Mouse (Mus musculus) 416B (cell line): ENCODE measurements at regions not wholly inside any gene's neighbourhood (a gene's known extent, or its start where the extent isn't known, plus 50 kb on each side); places are given as distances from the start of the nearest gene placed in this dataset.

ENCODE experiments used
- DNase-seq: peaks from one replicate; pipeline ENCODE4 v3.0.0; 2011; ENCODE audit warnings: low read depth

DNA sequence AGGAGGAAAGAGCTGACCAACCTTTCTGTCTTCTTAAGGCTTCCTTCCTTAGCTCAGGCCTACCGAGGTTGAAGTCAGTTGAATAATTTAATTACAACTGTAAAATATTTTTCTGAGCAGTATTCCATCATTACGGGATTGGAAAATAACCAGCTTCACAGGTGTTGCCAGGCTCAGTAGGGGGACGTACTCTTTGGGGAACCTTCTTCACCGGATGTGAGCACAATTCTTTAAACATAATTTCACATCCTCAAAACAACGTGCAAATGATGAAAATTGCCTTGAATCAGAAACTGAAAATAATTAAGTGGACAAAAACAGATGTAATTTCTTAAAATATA lies 515.9 kb downstream of the Tns3 start:
- no peak for DNase-seq

- no peak for DNase-seq
Measured at GRCm38 (mm10) chr11:8147790-8148484, 516.4 kb downstream of the Tns3 start.

DNA sequence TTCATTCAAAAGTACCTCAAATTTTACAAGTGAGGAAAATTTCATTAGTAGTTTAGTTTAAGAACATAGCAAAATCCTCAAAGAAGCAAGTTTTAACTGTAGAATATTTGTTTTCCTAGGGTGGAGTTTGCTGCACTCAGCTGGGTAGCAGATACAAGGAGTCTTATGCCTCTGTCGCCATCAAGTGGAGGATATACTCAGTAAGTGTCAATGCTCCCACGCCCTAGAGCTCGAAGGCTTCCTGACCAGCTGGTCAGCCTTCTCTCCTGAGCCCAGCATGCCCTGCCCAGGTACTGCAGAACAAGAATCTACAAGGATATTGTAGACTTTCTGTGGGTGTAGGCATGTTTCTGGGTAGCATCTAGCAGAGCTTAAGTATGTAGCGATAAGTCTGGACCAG lies 527.0 kb downstream of the Tns3 start:
- peak; percentile 11 for DNase-seq

GRCm38 (mm10) chr11:8136666-8137065 lies 527.7 kb downstream of the Tns3 start:
- DNase-seq: no peak

DNA sequence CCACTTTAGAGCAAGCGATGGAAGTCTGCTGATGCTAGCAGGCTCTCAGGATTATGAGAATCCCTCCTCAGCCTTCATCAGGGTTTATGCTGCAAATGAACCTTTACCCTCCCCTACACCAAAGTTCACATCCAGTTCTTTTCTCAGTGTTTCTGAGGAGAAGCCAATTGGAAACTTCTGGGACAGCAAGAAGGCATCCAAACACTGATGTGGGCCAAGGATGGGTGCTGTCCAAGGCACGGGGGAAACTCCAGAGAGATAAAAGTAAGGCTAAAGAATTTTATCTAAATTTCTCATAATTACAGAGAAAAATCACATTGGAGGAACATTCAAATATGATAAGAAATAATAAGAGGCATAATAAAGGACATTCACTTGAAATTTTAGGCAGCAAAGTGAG lies 555.0 kb downstream of the Tns3 start:
- DNase-seq: no peak

DNA sequence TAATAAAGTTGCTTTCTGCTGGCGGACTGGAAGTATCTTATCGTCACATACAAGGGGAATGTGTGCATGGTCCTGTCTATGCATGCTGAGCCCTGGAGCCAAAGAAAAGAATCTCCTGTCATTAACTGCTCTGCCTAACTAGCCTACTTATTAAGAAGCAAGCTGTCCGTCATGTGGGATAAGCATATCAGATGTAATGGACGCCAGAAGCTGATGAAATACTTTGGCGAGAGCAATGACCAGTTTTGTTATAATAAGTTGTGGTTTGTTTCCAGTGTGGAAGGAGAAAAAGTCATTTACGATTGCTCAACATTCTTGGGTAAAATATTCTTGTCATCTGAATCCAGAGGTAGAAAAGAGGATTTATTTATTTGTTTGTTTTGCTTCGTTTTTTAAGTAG lies 563.2 kb downstream of the Tns3 start:
- no peak for DNase-seq

GRCm38 (mm10) chr11:8084328-8084727 lies 580.0 kb downstream of the Tns3 start:
- no peak for DNase-seq

DNA sequence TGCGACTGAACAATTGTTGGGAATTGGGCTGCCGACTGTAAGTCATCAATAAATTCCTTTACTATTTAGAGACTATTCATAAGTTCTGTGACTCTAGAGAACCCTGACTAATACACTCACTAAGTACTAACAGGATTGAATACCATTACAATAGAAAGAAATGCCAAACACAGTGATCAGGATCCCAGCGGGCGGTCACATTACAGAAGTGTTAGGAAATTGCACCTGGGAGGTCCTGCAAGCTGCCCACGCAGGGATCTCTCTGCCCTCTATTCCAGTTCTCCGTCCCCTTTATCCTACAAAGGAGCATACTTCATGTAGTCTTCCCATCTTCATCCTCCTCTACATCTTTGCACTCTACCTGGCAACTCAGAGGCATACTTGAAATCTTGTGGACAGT lies 581.5 kb downstream of the Tns3 start:
- DNase-seq: no peak

- DNase-seq: no peak
Measured at GRCm38 (mm10) chr11:8073321-8073720, 591.0 kb downstream of the Tns3 start.

- DNase-seq: no peak
Measured at GRCm38 (mm10) chr11:8068873-8069272, 595.5 kb downstream of the Tns3 start.

GRCm38 (mm10) chr11:8067330-8067729 lies 597.0 kb downstream of the Tns3 start:
- no peak for DNase-seq

- no peak for DNase-seq
Measured at GRCm38 (mm10) chr11:8065811-8066210, 598.5 kb downstream of the Tns3 start.

- DNase-seq: no peak
Measured at GRCm38 (mm10) chr11:8065086-8065485, 599.2 kb downstream of the Tns3 start.

DNA sequence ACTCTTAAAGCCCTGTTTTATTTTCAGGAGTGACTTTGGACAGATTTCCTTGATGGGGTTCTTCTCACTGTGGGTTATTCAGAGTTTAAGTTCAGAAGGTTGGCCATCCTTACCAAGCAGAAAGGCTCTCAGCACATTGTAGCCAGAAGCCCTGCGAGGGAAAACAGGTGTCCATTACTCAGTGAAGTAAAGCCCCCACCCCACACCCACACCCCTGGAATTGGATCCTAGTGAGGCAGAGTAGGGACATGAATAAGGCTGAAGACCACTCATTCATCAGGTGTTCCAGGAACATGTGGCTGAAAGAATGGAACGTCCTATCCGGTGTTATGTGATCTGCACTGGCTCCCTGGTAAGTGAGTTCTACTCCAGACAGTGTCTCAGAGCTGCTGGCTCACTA lies 602.3 kb downstream of the Tns3 start:
- DNase-seq: no peak

- DNase-seq: no peak
Measured at GRCm38 (mm10) chr11:8061573-8061972, 602.8 kb downstream of the Tns3 start.

- DNase-seq: no peak
Measured at GRCm38 (mm10) chr11:8051499-8051898, 612.8 kb downstream of the Tns3 start.

DNA sequence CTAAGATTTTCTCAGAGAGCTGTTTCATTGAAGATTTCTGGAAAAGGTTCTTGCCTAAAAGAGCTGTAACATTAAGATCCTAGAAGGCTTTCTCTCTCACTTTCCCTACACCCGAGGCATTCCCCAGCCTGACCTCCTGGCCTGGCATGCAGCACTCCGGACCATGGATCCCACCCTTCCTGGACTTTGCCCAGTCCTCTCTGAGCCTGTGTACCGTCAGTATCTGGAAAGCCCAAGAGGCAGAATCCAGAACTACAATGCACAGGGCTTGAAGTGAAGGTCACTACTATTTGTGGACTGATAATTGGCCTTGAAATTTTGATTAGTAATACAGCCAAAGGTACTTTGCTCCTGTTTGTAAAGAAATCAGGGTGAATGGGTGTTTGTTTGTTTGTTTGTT lies 619.2 kb downstream of the Tns3 start:
- no peak for DNase-seq

GRCm38 (mm10) chr11:8030119-8030518 lies 634.2 kb downstream of the Tns3 start:
- no peak for DNase-seq

DNA sequence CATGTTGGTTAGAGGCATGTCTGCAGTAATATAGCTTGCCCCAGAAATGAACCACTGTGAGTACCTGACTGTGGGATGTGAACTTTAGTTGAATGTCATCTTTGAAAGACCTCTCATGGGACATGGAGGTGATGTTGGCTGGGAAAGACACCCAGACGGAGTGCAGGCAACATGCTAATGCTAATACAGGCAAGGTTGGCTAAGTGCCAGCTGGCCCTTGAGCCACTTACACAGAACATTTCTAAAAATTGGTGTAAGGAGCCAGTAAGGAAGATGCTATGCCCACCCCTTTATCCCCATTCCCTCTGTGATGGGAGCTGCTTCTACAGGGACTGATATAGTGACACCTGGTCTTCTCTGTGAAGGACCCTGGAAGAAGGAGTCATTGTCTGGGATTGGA lies 656.5 kb downstream of the Tns3 start:
- DNase-seq: no peak

DNA sequence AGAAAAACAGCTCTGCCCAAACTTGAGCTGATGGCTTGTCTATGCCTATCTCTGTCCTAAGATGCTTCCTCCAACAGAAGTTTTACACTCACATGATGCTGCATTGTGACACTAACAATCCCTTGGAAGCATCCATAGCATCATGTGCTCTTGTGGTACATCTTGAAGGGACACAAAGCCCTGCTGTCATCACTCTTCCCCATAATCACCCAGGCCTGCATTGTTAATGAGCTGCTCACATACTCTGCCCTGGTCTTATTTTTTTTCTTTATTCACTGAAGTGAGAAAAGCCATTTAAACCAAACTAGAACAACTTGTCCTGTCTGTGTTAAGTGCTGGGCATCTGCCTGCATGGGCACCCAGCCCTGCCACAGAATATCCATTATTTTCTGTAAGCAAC lies 683.3 kb downstream of the Tns3 start:
- DNase-seq: no peak

DNA sequence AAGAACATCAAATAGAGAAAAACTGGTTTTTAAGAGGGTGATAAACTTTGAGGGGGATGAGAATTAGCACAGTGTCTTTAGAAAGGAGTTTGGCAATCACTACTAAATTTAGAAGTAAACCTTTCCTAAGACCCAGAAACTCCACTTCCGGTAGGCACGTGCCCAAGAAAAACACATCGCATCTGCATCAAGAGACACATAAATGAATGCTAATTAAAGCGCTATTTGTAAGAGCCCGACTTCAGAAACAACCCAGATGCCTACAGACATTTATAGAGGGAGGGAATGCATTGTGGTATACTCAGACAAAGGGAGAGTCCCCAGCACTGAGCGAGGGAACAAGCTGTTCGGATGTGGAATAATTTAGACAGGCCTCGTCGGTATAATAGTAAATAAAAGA lies 688.5 kb downstream of the Tns3 start:
- no peak for DNase-seq

DNA sequence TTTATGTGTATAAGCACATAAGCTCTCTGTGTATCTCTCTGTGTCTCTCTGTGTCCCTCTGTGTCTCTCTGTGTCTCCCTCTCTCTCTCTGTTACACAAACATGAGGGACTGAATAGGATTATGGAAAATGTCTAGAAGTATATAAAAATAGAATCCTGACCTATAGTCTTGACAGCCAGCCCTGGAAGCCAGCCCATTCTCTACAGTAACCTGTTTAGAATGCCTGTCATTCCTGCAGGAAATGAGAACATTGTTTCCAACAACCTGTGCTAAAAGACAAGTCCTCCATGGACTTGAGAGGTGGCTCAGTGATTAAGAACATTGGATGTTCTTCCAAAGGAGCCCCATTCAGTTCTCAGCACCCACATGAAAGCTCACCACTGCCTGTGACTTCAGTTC lies 714.4 kb downstream of the Tns3 start:
- DNase-seq: no peak

- DNase-seq: no peak
Measured at GRCm38 (mm10) chr11:7949201-7949875, 715.0 kb downstream of the Tns3 start.

GRCm38 (mm10) chr11:7944956-7945515 lies 719.3 kb downstream of the Tns3 start:
- DNase-seq: no peak
